Mouse (Mus musculus): ENCODE measurements at regions not wholly inside any gene's neighbourhood (a gene's known extent, or its start where the extent isn't known, plus 50 kb on each side); places are given as distances from the start of the nearest gene placed in this dataset.

- H3K9me3 ChIP-seq (ENCODE audit: low read length) = no peaks in the 10 kb centered on the region
- H3K36me3 ChIP-seq (ENCODE audit: insufficient read depth, low read length) = no peaks in the 10 kb centered on the region
- H3K9ac ChIP-seq (replicated peaks; ENCODE audit: low read length) = no peak overlapping the region
- no peaks in the 10 kb centered on the region for H3K27me3 ChIP-seq (ENCODE audit: insufficient read depth, low read length)
- no peak overlapping the region for H3K4me3 ChIP-seq (ENCODE audit: low read length)
- H3K27ac ChIP-seq (ENCODE audit: low read length) = no peak overlapping the region
- 78% methylated on average over 1 of the region's 1 CpGs for WGBS
- no peak overlapping the region for H3K4me2 ChIP-seq (replicated peaks; ENCODE audit: low read depth, low read length)
- ATAC-seq (ENCODE audit: low FRiP score, low TSS enrichment) = no peak
- H3K4me1 ChIP-seq (ENCODE audit: insufficient read depth, low read length) = peaks cover 11% of the 10 kb centered on the region
Measured at GRCm38 (mm10) chr10:97159396-97159760, 320.0 kb upstream of the Dcn start.

GRCm38 (mm10) chr10:97159831-97160575 lies 319.4 kb upstream of the Dcn start:
- Histone ChIP-seq H3K4me1 (ENCODE audit: insufficient read depth, low read length) (peaks cover 11% of the 10 kb centered on the region), H3K9ac (replicated peaks; ENCODE audit: low read length) (no peak overlapping the region), H3K36me3 (ENCODE audit: insufficient read depth, low read length) (no peaks in the 10 kb centered on the region), H3K9me3 (ENCODE audit: low read length) (no peaks in the 10 kb centered on the region), H3K27me3 (ENCODE audit: insufficient read depth, low read length) (no peaks in the 10 kb centered on the region), H3K27ac (ENCODE audit: low read length) (no peak overlapping the region), H3K4me3 (ENCODE audit: low read length) (no peak overlapping the region), H3K4me2 (replicated peaks; ENCODE audit: low read depth, low read length) (no peak overlapping the region)
- 48% methylated on average over 10 of the region's 10 CpGs for WGBS
- ATAC-seq (ENCODE audit: low FRiP score, low TSS enrichment) = 0 out of 2 replicates have a peak, but pooled peaks have one; percentile 31

- Histone ChIP-seq H3K9ac (replicated peaks; ENCODE audit: low read length) (no peak overlapping the region), H3K36me3 (ENCODE audit: insufficient read depth, low read length) (no peaks in the 10 kb centered on the region), H3K27me3 (ENCODE audit: insufficient read depth, low read length) (no peaks in the 10 kb centered on the region), H3K4me2 (replicated peaks; ENCODE audit: low read depth, low read length) (no peak overlapping the region), H3K4me3 (ENCODE audit: low read length) (no peak overlapping the region), H3K4me1 (ENCODE audit: insufficient read depth, low read length) (peaks cover 11% of the 10 kb centered on the region), H3K9me3 (ENCODE audit: low read length) (no peaks in the 10 kb centered on the region), H3K27ac (ENCODE audit: low read length) (no peak overlapping the region)
- WGBS = 27% methylated on average over 2 of the region's 2 CpGs
- no peak for ATAC-seq (ENCODE audit: low FRiP score, low TSS enrichment)
Measured at GRCm38 (mm10) chr10:97160892-97161291, 318.5 kb upstream of the Dcn start.

- no peak overlapping the region for H3K9ac ChIP-seq (replicated peaks; ENCODE audit: low read length)
- no peak overlapping the region for H3K4me3 ChIP-seq (ENCODE audit: low read length)
- no peaks in the 10 kb centered on the region for H3K9me3 ChIP-seq (ENCODE audit: low read length)
- no peaks in the 10 kb centered on the region for H3K36me3 ChIP-seq (ENCODE audit: insufficient read depth, low read length)
- WGBS = 67% methylated on average over 3 of the region's 3 CpGs
- no peak for ATAC-seq (ENCODE audit: low FRiP score, low TSS enrichment)
- no peak overlapping the region for H3K4me2 ChIP-seq (replicated peaks; ENCODE audit: low read depth, low read length)
- H3K27me3 ChIP-seq (ENCODE audit: insufficient read depth, low read length) = no peaks in the 10 kb centered on the region
- no peaks in the 10 kb centered on the region for H3K4me1 ChIP-seq (ENCODE audit: insufficient read depth, low read length)
- no peak overlapping the region for H3K27ac ChIP-seq (ENCODE audit: low read length)
Measured at GRCm38 (mm10) chr10:97178468-97178867, 300.9 kb upstream of the Dcn start.

GRCm38 (mm10) chr10:97189696-97190095 lies 289.7 kb upstream of the Dcn start:
- Histone ChIP-seq H3K27me3 (ENCODE audit: insufficient read depth, low read length) (no peaks in the 10 kb centered on the region), H3K9me3 (ENCODE audit: low read length) (no peaks in the 10 kb centered on the region), H3K27ac (ENCODE audit: low read length) (no peak overlapping the region), H3K4me3 (ENCODE audit: low read length) (no peak overlapping the region), H3K4me1 (ENCODE audit: insufficient read depth, low read length) (no peaks in the 10 kb centered on the region), H3K9ac (replicated peaks; ENCODE audit: low read length) (no peak overlapping the region), H3K4me2 (replicated peaks; ENCODE audit: low read depth, low read length) (no peak overlapping the region), H3K36me3 (ENCODE audit: insufficient read depth, low read length) (no peaks in the 10 kb centered on the region)
- no peak for ATAC-seq (ENCODE audit: low FRiP score, low TSS enrichment)

- 90% methylated on average over 4 of the region's 4 CpGs for WGBS
- Histone ChIP-seq H3K36me3 (ENCODE audit: insufficient read depth, low read length) (no peaks in the 10 kb centered on the region), H3K9ac (replicated peaks; ENCODE audit: low read length) (no peak overlapping the region), H3K27me3 (ENCODE audit: insufficient read depth, low read length) (no peaks in the 10 kb centered on the region), H3K4me3 (ENCODE audit: low read length) (no peak overlapping the region), H3K9me3 (ENCODE audit: low read length) (no peaks in the 10 kb centered on the region), H3K4me2 (replicated peaks; ENCODE audit: low read depth, low read length) (no peak overlapping the region), H3K27ac (ENCODE audit: low read length) (no peak overlapping the region), H3K4me1 (ENCODE audit: insufficient read depth, low read length) (no peaks in the 10 kb centered on the region)
- ATAC-seq (ENCODE audit: low FRiP score, low TSS enrichment) = no peak
Measured at GRCm38 (mm10) chr10:97211238-97211695, 268.1 kb upstream of the Dcn start.

DNA sequence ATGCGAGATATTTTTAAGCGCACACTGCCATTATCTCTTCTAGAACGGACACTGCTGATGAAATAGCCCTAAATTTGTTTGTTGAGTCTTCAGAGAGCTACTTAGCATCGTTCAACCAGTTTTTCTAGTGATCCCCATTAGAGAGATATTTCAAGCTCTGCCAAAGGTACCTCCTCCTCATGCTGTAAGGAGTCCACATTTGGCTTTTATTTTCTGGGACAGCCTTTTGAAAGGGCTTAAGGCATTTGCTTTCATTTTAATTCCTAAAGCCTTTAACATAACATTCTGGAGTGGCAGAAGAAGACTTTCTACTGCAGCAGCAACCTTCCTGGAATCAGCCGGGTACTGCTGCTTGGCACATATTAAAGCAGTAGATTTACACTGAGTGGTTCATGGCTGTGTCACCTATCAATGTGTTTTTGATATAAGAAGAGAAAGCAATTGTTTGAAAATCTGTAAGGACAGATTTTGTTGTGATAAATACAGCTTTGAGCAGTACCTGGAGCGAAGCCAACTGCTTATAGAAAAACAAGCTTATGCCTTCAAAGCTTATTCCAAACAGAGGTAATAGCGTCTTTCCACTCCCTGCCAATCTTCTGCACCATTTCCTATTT lies 267.5 kb upstream of the Dcn start:
- Histone ChIP-seq H3K4me2 (replicated peaks; ENCODE audit: low read depth, low read length) (no peak overlapping the region), H3K9ac (replicated peaks; ENCODE audit: low read length) (no peak overlapping the region)
- no peak for ATAC-seq (ENCODE audit: low FRiP score, low TSS enrichment)

DNA sequence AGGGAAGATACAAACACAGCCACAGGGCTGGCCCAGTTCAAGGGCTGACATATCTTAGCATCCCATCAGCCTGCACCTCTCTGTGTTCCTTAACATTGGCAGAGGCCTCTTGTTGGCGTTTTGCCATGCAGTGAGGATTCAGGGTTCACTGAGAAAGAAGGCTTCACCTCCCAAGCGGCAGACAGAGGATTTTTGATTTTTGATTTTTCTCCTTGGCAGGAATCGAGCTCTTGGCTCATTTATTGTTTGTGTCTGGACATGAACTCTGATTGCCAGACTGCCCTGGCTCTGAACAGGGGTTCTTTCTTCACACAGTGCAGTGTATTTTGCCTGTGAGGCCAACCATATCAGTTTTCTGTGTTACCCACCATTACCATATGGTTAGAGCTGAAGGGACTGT lies 259.9 kb upstream of the Dcn start:
- no peaks in the 10 kb centered on the region for H3K36me3 ChIP-seq (ENCODE audit: insufficient read depth, low read length)
- no peak for ATAC-seq (ENCODE audit: low FRiP score, low TSS enrichment)
- no peak overlapping the region for H3K27ac ChIP-seq (ENCODE audit: low read length)
- WGBS = 63% methylated on average over 3 of the region's 3 CpGs
- H3K4me3 ChIP-seq (ENCODE audit: low read length) = no peak overlapping the region
- no peak overlapping the region for H3K4me2 ChIP-seq (replicated peaks; ENCODE audit: low read depth, low read length)
- no peaks in the 10 kb centered on the region for H3K27me3 ChIP-seq (ENCODE audit: insufficient read depth, low read length)
- no peaks in the 10 kb centered on the region for H3K9me3 ChIP-seq (ENCODE audit: low read length)
- H3K4me1 ChIP-seq (ENCODE audit: insufficient read depth, low read length) = no peaks in the 10 kb centered on the region
- no peak overlapping the region for H3K9ac ChIP-seq (replicated peaks; ENCODE audit: low read length)

More for the DNA sequence above, 267.5 kb upstream of the Dcn start:
- Histone ChIP-seq H3K4me3 (ENCODE audit: low read length) (no peak overlapping the region), H3K27me3 (ENCODE audit: insufficient read depth, low read length) (no peaks in the 10 kb centered on the region), H3K4me1 (ENCODE audit: insufficient read depth, low read length) (no peaks in the 10 kb centered on the region), H3K9me3 (ENCODE audit: low read length) (no peaks in the 10 kb centered on the region), H3K27ac (ENCODE audit: low read length) (no peak overlapping the region), H3K36me3 (ENCODE audit: insufficient read depth, low read length) (no peaks in the 10 kb centered on the region)
- 79% methylated on average over 7 of the region's 7 CpGs for WGBS

- no peak for ATAC-seq (ENCODE audit: low FRiP score, low TSS enrichment)
- no peak overlapping the region for H3K9ac ChIP-seq (replicated peaks; ENCODE audit: low read length)
- no peak overlapping the region for H3K4me3 ChIP-seq (ENCODE audit: low read length)
- WGBS = 41% methylated on average over 3 of the region's 3 CpGs
- no peaks in the 10 kb centered on the region for H3K9me3 ChIP-seq (ENCODE audit: low read length)
- no peak overlapping the region for H3K4me2 ChIP-seq (replicated peaks; ENCODE audit: low read depth, low read length)
- no peaks in the 10 kb centered on the region for H3K36me3 ChIP-seq (ENCODE audit: insufficient read depth, low read length)
- no peak overlapping the region for H3K27ac ChIP-seq (ENCODE audit: low read length)
- no peaks in the 10 kb centered on the region for H3K27me3 ChIP-seq (ENCODE audit: insufficient read depth, low read length)
- H3K4me1 ChIP-seq (ENCODE audit: insufficient read depth, low read length) = no peaks in the 10 kb centered on the region
Measured at GRCm38 (mm10) chr10:97220431-97220830, 259.0 kb upstream of the Dcn start.

DNA sequence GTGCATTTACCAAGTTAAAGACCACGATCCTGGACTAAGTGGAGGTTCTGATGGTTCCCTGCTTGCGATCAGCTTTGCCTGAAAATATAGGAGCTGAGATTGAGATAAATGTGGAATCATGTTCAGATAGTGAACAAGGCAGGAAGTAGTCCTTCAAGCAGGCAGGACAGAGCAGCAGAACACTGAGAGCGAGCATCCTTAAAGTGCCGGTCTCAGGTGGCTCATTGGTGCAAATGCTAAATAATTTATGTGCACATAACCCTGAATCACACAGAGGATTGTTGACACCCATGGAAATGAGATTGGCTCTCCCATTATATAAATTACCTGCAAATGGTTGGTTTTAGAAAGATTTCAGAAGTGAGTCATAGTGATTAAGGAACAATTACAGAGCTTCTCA lies 243.8 kb upstream of the Dcn start:
- no peak overlapping the region for H3K4me3 ChIP-seq (ENCODE audit: low read length)
- ATAC-seq (ENCODE audit: low FRiP score, low TSS enrichment) = no peak
- no peak overlapping the region for H3K9ac ChIP-seq (replicated peaks; ENCODE audit: low read length)
- no peak overlapping the region for H3K4me2 ChIP-seq (replicated peaks; ENCODE audit: low read depth, low read length)
- no peaks in the 10 kb centered on the region for H3K27me3 ChIP-seq (ENCODE audit: insufficient read depth, low read length)
- H3K27ac ChIP-seq (ENCODE audit: low read length) = no peak overlapping the region
- no peaks in the 10 kb centered on the region for H3K36me3 ChIP-seq (ENCODE audit: insufficient read depth, low read length)
- no peaks in the 10 kb centered on the region for H3K4me1 ChIP-seq (ENCODE audit: insufficient read depth, low read length)
- H3K9me3 ChIP-seq (ENCODE audit: low read length) = no peaks in the 10 kb centered on the region
- 72% methylated on average over 4 of the region's 4 CpGs for WGBS

Data from kidney, embryonic 16.5 days (tissue).